Mouse (Mus musculus): ENCODE measurements around the gene Cldn20.

The Cldn20 gene

GRCm38 (mm10) chr17:3532254-3532653, at the start of gene Cldn20:
TSS of gene Cldn20 (plus strand) at chr17:3532554.
- in situ Hi-C loops (cut with MboI, MseI) = no loop called here

DNA sequence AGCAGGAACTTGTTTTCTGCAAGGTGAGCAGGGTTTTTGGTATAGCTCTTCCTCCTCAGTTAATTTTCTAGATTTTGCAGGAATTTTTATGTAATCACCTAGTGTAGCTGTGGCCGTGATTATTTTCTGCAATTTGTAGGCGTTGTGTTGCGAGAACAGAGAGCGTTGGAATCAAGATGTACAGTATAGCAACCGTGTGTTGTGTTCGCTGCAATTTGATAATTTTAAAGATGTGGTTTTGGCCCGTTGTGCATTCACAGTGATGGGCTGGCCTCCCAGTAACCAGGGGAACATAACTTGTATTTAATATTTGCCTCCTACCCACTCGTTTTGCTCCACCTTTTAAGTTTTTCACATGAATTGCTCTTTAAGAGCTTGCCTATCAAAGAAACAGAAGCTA, 49.3 kb upstream of the Cldn20 start:
- in situ Hi-C loops (cut with MboI, MseI) = no loop called here

DNA sequence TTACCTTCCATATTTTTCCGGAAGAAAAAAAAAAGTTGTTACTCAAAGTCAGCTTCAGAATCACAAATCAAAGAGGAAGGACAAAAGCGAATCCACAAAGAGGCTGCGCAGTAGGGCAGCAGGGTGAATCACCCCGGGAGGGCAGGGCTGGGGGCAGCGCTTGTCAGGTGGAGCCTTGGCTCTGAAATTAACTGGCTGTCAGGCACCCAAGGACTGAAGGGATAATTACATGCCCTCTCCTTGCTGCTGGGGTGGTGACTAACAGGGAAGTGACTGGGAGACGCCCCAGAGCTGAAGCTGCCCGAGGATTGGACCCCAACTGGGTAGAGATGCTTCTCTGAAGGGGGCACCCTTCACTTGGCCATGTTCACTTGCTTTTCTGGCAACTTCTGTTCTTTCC, 46.5 kb upstream of the Cldn20 start:
- in situ Hi-C loops (cut with MboI, MseI) = no loop called here

DNA sequence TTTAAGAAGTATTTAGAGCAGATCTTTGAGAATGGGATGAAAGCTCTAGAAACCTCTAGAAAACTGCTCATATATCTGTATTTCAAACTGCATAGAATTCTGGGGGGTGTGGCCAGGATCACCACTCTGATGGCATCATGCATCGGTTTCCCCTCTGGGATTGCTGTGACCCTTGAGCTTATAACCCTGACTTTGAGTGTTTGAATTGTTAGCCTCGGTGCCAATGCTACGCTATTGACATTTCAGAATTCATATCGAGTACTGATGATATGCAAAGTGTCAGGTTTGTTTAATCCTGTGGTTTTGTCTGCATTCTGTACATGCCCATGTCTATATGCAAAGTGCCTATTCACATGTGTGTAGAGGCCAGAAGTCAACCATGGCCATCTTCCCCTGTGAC, 45.1 kb upstream of the Cldn20 start:
- in situ Hi-C loops (cut with MboI, MseI) = no loop called here

DNA sequence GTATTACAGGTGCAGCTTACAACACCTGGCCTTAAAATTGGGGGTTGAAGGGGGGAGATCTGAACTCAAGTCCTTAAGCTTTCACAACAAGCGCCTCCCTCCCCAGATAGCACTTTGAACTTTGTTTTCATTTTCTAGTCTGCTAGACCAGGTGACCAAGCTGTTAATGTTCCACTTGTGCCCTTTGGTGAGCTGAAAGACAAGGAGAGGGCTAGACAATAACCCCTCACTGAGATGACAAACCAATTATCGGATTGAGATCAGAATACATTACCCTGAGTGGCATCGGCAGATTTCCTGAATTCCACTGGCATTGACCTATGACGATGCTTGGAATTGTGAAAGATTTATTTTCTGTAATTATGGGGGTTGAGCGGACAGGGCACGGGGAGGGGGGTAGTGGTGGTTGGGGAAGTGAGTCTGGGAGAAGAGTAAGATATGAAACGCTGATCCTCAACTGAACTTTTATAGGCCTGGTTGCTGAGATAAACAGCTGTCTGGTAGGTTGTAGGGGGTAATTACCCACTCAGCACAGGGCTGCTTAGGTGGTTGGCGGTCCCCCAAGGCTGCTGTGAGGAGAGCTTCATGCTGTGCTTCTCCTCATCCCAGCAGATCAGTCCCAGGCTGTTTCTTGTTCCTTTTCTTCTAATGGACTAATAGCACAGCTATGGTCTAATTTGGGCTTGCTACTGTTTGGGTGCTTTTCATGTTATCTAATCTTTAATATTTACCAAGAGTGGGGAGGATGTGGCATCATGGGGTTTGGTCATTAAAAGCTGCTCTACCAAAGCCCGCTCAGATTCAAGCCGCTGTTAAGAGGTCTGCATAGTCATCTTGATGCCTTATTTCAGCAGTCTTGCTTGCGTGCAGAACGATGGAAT, 44.4 kb upstream of the Cldn20 start:
- in situ Hi-C loops (cut with MboI, MseI) = no loop called here

DNA sequence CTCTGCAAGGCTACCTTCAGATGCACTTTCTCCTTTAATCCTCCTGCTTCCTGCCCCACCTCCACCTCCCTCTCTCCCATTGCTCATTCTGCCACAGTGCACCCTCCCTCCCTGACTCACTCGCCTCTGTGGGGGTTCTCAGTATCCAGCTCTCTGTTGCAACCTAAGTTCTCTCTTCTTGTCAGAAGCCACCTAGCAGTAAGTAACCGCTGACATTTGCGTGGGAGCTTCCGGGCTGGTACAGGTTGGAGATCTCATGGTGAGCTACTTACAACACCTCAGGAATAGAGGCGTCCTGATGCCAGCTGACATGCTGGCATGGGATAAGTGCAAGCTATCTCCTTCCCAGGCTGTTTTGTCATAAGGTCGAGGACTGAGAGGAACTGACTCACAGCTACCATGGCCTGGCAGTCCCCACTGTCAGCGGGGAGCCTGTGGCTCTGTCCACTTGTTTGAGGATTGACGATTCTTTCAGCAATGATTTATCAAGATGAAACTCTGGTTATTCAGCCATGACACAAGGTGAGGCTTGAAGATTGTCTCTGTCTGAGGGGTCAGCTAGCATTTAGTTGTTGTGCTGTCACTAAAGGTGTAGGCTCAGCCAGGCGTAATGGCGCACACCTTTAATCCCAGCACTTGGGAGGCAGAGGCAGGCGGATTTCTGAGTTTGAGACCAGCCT, 42.0 kb upstream of the Cldn20 start:
- in situ Hi-C loops (cut with MboI, MseI) = no loop called here

GRCm38 (mm10) chr17:3491065-3491464, 41.3 kb upstream of the Cldn20 start:
- in situ Hi-C loops (cut with MboI, MseI) = no loop called here

DNA sequence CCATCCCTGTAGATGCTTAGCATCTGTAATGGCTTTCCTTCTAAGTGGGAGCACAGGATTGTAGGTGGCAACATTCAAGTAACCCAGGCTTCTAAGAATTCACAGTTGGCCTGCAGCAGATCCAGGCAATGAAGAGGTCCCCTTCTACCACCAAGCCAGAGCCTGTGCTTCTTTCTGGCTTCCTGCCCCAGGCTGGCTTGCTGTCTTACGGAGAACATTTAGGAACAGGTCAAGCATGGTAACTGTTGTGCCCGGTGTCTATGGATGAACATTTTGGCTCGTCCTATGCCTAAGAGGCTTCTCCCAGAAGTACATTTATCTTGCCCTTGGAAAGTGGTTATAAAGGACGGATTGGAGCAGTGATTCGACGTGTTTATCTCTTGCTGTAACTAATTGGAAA, 40.7 kb upstream of the Cldn20 start:
- in situ Hi-C loops (cut with MboI, MseI) = no loop called here

DNA sequence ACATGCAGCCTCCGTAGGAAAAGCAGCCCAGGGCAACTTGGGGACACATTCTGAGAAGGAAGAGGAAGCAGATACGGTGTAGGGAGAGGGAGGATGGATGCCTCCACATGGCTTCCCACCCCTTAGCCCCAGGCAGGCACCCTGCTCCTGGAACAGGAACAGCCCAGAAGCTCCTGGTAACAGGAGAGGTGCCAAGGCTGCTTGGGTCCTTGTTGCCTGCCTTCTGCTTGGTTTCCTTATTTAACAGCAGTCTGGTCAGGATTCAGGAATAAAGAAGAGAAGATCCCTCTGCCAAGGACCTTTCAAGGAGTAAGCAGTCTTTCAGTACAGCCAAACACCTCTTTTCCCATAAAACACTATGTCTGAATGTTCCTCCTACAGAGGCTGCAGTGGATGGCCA, 36.8 kb upstream of the Cldn20 start:
- in situ Hi-C loops (cut with MboI, MseI) = no loop called here

DNA sequence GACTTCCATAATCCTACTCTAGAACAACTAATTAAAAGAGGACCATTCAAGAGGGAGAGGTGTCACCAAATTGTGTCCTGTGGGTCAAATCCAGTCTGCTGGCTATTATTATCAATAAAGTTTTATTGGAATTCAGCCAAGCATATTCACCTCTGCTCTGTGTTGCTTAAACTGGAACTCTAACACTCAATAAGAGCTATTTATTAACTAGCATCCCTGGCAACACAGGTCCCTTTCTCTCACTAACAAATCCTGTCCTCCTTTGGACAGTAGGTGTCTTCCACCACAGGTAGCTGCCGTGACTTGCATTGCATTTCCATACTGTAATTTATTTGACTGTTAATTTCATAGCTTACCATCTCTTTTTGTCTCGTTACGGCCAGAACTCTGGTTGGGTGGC, 36.3 kb upstream of the Cldn20 start:
- in situ Hi-C loops (cut with MboI, MseI) = no loop called here

GRCm38 (mm10) chr17:3498086-3498485, 34.3 kb upstream of the Cldn20 start:
- in situ Hi-C loops (cut with MboI, MseI) = no loop called here

DNA sequence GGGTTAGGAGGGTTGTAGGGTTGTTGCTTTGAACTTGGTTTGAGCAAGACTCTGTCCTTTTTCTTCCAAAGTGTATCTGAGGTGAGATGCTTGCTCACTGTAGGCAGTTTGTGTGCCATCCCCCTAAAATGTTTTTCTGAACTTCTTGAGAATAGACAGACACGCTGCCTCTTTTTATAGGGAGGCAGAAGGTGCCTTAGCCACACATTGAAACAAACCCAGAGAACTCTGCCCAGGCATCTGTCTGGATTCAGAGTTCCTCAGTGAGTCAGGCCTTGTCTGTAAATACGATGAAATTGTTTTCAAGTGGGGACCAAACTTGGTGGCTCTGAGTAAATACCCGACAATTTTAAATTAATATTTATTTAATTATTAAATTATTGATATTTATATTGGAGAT, 33.8 kb upstream of the Cldn20 start:
- in situ Hi-C loops (cut with MboI, MseI) = no loop called here

DNA sequence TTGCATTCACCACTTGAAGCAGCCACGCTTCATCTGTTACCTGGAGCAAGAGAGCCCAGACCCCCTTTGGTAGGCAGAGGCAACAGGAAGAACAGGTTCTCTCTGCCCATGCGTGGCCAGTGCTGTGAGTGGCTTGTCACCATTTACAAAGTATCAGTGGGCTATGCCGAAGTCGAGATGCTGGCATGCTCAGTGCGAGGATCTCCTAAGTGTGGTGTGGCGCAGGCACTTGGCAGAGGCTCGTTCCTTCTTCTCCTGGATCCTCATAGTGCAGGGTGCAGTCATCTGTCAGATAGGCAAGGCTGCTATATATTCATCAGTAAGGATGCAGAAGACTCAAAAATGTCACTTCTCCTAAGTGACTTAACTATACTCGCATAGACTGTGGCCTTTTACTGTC, 32.9 kb upstream of the Cldn20 start:
- in situ Hi-C loops (cut with MboI, MseI) = no loop called here

DNA sequence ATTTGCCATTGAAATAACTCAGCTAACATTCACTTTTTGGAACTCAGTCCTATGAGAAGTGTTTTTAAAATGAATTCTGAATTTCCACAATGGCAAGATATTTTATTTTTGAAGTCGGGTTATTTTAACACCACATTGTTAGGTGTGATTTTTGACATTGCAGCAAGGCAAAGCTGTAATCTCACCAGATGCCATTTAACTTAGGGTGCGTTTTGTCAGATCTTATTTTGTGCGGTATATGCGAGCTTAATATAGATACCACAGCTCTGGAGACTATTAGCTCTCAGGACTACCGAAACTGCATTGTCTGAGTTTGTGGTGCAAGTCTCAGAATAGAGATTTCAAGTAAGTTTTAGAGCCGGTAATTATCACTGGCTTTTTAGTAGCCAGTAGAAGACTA, 32.3 kb upstream of the Cldn20 start:
- in situ Hi-C loops (cut with MboI, MseI) = no loop called here

- in situ Hi-C loops (cut with MboI, MseI) = no loop called here
These were observed 31.4 kb upstream of the Cldn20 start for GRCm38 (mm10) chr17:3500936-3501335.

DNA sequence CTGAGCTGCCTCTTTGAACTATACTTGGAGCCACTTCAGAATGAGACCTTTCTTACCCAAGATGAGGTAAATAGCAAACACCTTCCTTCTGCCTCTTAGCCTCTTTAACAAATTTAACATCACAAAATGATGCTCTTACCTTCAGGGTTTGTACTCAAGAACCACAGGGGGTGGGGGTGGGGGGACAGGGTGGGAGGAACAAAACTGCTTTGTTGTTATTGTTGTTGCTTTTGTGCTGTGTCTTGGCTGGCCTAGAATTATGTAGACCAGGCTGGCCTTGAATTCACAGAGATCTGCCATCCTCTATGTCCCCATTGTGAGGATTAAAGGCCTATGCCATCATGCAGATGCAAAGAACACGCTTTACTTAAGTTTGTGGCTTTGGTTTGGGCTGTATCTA, 26.6 kb upstream of the Cldn20 start:
- in situ Hi-C loops (cut with MboI, MseI) = no loop called here

DNA sequence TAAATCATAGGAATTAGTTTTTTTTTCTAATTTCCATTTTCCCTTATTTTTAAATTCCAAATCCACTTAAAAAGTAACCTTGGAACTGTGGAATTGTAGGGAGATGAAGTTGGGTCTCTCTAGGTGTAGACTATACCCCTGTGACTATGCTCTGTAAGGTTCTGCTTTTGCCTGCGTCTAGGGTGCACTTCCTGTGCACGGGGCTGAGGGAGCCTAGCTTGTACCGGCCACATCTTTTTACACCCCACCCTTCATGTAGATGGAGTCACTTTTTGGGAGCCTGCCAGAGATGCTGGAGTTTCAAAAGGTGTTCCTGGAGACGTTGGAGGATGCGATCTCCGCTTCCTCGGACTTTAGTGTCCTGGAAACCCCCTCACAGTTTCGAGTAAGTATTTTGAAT, 25.8 kb upstream of the Cldn20 start:
- in situ Hi-C loops (cut with MboI, MseI) = no loop called here

GRCm38 (mm10) chr17:3509841-3510240, 22.5 kb upstream of the Cldn20 start:
- in situ Hi-C loops (cut with MboI, MseI) = loop anchor here (5.0 kb wide), 1 partner anchor 48 kb away; no protein-coding TSS in a partner anchor

DNA sequence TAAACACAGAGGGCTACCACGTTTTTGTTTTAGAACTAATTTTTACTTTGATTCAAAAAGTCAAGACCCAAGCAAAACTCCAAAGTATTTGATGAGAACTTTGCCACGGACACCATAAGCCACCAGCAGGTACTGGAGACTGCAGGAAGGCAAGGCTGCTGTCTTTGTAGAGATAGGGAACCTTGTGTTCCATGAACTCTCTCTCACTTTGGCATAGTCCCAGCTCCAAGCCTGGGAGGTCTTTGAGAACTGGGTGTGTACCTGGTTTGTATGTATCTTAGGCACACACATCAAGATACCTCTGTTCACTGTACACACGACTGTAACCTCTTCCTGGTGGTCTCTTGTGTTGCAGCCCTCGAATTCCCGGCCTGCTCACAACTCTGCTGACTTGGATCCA, 18.0 kb upstream of the Cldn20 start:
- in situ Hi-C loops (cut with MboI, MseI) = loop anchor here (5.0 kb wide), 1 partner anchor 52 kb away; no protein-coding TSS in a partner anchor

- in situ Hi-C loops (cut with MboI, MseI) = no loop called here
These were observed 16.5 kb upstream of the Cldn20 start for GRCm38 (mm10) chr17:3515851-3516250.

- in situ Hi-C loops (cut with MboI, MseI) = no loop called here
These were observed 15.9 kb upstream of the Cldn20 start for GRCm38 (mm10) chr17:3516406-3516805.

GRCm38 (mm10) chr17:3520344-3520743, 12.0 kb upstream of the Cldn20 start:
- in situ Hi-C loops (cut with MboI, MseI) = no loop called here

DNA sequence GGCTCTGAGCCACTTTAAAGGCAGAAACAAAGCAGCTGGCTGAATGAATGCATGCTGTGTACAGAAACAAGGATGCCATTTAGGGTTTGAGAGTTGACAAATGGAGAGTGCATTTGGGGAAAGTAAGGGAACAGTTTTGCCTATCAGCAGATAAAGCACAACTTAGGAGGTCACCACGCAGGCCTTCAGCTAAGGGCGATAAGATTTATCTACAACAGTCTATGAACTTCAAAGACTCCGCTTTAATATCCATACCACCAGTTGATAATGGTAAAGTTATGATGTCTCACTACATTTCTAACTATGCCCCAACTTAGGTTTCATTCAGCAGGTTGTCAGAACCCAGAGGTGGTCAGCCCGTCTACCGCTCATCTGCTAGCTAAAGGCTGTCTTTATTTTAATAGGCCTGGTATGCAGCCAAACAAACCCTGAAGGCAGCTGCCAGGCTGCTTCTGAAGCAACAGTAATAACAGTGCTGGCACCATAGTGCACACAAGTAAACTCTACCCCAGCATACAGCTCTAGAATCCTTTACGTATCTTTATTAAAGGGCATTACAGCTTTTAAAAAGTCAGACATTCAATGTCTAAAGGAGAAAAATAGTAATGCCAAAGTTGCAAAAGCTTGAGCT, 4.4 kb upstream of the Cldn20 start:
- in situ Hi-C loops (cut with MboI, MseI) = no loop called here

All from T-helper 2 cell (primary cell).